Mouse (Mus musculus) erythroblast, embryonic 14.5 days (primary cell): ENCODE measurements around the gene Rfx2. TPM values are rescaled to one million over a fixed set of nuclear protein-coding genes. Genes with fewer than 3 reads are reported as not detected.
A peak's percentile ranks its signal among the peaks of the same experiment; 100 is the strongest.

ENCODE experiments used
- H3K27me3 ChIP-seq: 2 replicates; pipeline ENCODE4 v1.6.1; 2012; ENCODE audit warnings: inconsistent platforms; ENCODE audit not compliant: control insufficient read depth
- H3K36me3 ChIP-seq: 2 replicates; pipeline ENCODE4 v1.6.1; 2012; ENCODE audit warnings: mild to moderate bottlenecking, inconsistent platforms; ENCODE audit not compliant: control insufficient read depth
- H3K4me1 ChIP-seq: 2 replicates; pipeline ENCODE4 v1.6.1; 2012; ENCODE audit warnings: inconsistent platforms; ENCODE audit not compliant: control insufficient read depth
- H3K4me3 ChIP-seq: replicated peaks from 2 replicates; pipeline ENCODE3; 2012; ENCODE audit warnings: moderate library complexity, mild to moderate bottlenecking, inconsistent platforms
- H3K9me3 ChIP-seq: 2 replicates; pipeline ENCODE4 v1.6.1; 2012; ENCODE audit warnings: low read length, inconsistent platforms, mixed read lengths; ENCODE audit not compliant: control insufficient read depth
- GATA1 ChIP-seq: IDR thresholded peaks from 2 replicates; pipeline ENCODE4 v1.6.1; 2012; ENCODE audit warnings: low read length, inconsistent platforms, mixed read lengths
- TAL1 ChIP-seq: IDR thresholded peaks from 3 replicates; pipeline ENCODE4 v1.6.1; 2012; ENCODE audit warnings: low read length, inconsistent platforms, mixed read lengths
- polyA plus RNA-seq: library from polyadenylated mRNA; stranded (reverse); fragments of >175 nt; gene quantifications from 2 replicates; pipeline ENCODE4 v1.2.3, GENCODE M21; 2012

Rfx2 gene
- polyA plus RNA-seq, 1 experiment, result 26.9 TPM

DNA sequence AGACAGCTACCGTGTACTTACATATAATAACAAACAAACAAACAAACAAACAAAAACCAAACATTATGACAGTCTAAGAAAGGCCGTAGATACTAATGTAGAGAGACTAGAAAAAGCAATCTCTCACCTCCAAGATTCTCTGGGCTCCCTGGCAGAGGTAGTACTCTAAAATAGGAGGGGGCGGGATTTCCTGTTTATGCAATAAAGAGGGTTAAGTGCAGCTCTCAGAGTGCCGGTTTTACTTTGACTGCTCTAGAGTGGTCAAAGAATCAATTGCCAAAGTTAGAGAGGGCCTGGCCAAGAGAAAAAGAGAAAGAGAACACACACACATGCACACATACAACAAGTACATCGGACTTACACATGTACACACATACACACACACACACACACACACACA, 11.4 kb upstream of the Rfx2 start:
- H3K4me3 ChIP-seq, result no peak overlapping the region
- peaks cover 12% of the 10 kb centered on the region for H3K27me3 ChIP-seq
- H3K4me1 ChIP-seq, result no peaks in the 10 kb centered on the region
- TF ChIP-seq GATA1 (no peak), TAL1 (no peak)
- no peaks in the 10 kb centered on the region for H3K9me3 ChIP-seq
- no peaks in the 10 kb centered on the region for H3K36me3 ChIP-seq

GRCm38 (mm10) chr17:56840524-56840923, 9.7 kb upstream of the Rfx2 start:
- Histone ChIP-seq H3K27me3 (peaks cover 12% of the 10 kb centered on the region), H3K36me3 (no peaks in the 10 kb centered on the region), H3K4me1 (peaks cover 12% of the 10 kb centered on the region), H3K9me3 (no peaks in the 10 kb centered on the region), H3K4me3 (no peak overlapping the region)
- TF ChIP-seq TAL1 (no peak), GATA1 (no peak)

DNA sequence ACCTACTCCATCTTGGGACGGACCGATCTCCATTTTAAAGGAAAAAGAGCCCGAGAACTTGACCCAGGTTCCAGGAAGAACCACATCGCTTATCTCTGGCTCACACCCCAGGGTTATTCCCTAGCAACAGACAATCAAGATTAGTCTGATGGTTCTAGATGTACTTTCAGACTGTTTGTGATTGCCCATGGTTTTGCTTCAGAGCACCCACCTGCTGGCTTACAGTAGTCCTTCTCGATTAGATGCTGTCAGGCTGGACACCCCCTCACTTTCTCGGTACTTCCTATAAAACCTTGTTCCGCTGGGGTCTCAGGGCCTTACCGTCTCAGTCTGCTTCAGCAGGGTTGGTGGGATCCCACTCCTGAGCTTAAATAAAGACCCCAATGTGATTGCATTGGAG, 5.5 kb upstream of the Rfx2 start:
- Histone ChIP-seq H3K4me1 (peaks cover 26% of the 10 kb centered on the region), H3K4me3 (no peak overlapping the region), H3K9me3 (no peaks in the 10 kb centered on the region), H3K36me3 (no peaks in the 10 kb centered on the region), H3K27me3 (peaks cover 12% of the 10 kb centered on the region)
- no peak for TF ChIP-seq TAL1
- TF ChIP-seq GATA1, result no peak

GRCm38 (mm10) chr17:56833381-56833780, 2.6 kb upstream of the Rfx2 start:
- no peak overlapping the region for H3K4me3 ChIP-seq
- no peaks in the 10 kb centered on the region for H3K9me3 ChIP-seq
- H3K27me3 ChIP-seq, result peaks cover 14% of the 10 kb centered on the region
- no peak for TF ChIP-seq TAL1
- TF ChIP-seq GATA1, result no peak
- peaks cover 10% of the 10 kb centered on the region for H3K36me3 ChIP-seq
- H3K4me1 ChIP-seq, result peaks cover 41% of the 10 kb centered on the region

DNA sequence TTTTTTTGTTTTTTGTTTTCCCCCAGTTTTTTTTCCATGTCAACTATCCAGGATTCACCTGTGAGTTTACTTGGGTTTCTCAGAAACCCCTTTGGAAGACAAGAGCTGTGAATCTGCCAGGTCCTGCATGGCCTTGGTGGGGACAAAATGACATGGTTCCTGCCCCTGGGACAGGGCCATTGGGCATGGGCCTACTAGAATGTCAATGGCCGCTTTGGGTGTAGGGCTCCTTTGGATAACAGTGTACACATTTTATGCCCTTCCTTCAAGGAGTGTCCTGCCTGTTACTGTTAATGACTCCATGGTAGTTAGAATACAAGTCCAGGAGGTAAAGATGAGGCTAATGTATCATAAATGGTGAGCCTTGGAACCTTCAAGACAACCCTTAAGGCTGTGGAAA, 2.1 kb upstream of the Rfx2 start:
- Histone ChIP-seq H3K4me3 (no peak overlapping the region), H3K27me3 (peaks cover 9% of the 10 kb centered on the region)
- TF ChIP-seq TAL1 (no peak), GATA1 (no peak)

DNA sequence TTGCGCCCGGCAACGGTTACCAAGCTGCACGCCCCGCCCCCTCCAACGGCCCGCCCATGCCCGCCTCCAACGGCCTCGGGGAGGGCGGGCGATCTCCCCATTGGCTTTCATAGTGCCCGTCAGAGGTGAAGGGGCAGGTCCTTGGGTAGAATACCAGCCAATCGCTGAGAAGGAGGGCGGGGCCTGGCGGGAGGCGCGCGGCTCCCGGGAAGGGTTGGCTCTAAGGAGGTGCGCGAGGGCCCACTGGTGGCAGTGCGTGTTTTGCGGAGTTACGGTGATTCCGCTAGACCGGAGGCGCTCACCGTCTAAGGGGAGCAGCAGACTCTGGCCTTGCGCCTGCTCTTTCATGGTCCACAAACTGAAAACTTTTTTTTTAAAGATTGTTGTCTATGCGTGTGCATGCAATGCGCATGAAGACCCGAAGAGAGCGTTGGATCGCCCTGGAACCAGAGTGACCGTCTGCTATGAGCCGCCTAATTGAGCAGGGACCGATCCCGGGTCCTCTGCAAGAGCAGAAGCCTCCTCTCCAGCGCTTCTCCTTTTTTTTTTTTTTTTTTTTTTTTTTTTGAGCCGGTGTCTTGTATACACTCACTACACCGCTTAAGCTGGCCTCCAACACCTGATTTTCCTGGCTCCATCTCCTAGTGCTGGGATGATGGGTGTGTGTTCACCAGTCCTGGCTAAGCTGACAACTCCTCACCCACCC, 451 bp upstream of the Rfx2 start:
- peaks cover 29% of the 10 kb centered on the region for H3K36me3 ChIP-seq
- H3K9me3 ChIP-seq, result no peaks in the 10 kb centered on the region
- peaks cover 5% of the 10 kb centered on the region; the same call in 1 of the 2 replicates for H3K27me3 ChIP-seq
- H3K4me3 ChIP-seq, result peak overlapping the region; percentile 93
- H3K4me1 ChIP-seq, result peaks cover 57% of the 10 kb centered on the region
- TF ChIP-seq TAL1, result no peak
- TF ChIP-seq GATA1, result no peak

More for the DNA sequence above, 2.1 kb upstream of the Rfx2 start:
- peaks cover 14% of the 10 kb centered on the region for H3K36me3 ChIP-seq
- peaks cover 46% of the 10 kb centered on the region for H3K4me1 ChIP-seq
- no peaks in the 10 kb centered on the region for H3K9me3 ChIP-seq

DNA sequence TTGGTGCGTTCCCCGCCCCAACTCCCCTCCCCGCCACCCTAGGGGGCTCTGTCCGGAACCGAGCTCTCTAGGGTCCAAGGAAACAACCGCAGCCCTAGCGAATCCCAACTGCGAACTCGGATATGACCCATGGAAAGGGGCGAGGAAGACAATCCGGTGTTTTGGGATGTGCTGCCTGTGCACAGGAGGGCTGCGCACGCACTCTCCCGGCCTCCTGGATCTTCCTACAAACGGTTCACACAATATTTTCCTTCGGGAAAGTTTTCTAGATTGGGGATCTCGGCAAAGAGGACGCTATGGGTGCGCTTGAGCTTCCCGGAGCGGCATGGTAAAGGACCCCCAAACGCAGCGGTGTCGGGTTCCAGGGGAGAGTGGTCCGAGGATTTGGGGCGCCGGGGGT, 1.0 kb downstream of the Rfx2 start:
- H3K4me3 ChIP-seq, result peak overlapping the region; percentile 93
- peaks cover 59% of the 10 kb centered on the region for H3K4me1 ChIP-seq
- peaks cover 44% of the 10 kb centered on the region for H3K36me3 ChIP-seq
- H3K9me3 ChIP-seq, result no peaks in the 10 kb centered on the region
- TF ChIP-seq GATA1, result no peak
- TF ChIP-seq TAL1, result no peak
- peaks cover 5% of the 10 kb centered on the region; the same call in 1 of the 2 replicates for H3K27me3 ChIP-seq

DNA sequence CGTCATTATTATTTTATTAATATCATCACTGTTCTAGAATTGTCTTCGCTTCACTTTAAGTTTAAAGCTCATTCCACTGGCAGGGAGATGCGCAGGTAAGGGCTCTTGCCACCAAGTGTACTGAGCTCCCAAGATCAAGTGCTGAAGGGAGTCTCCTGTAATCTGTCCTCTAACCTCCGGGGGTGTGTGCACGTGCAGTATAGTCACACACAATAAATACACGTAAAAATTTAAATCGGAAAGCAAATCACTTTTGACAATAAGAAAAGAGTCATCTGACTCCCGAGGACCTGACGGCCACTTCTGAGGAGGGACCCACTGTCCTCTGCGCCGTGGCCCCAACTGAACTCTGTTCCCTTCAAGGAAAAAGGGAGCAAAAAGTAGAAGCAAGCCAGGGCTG, 1.6 kb downstream of the Rfx2 start:
- H3K4me1 ChIP-seq, result peaks cover 64% of the 10 kb centered on the region

GRCm38 (mm10) chr17:56826718-56827117, 4.1 kb downstream of the Rfx2 start:
- peak; percentile 99 for TF ChIP-seq GATA1
- TF ChIP-seq TAL1, result peak; percentile 92
- Histone ChIP-seq H3K9me3 (no peaks in the 10 kb centered on the region), H3K4me1 (peaks cover 85% of the 10 kb centered on the region), H3K27me3 (peaks cover 5% of the 10 kb centered on the region; the same call in 1 of the 2 replicates), H3K4me3 (peak overlapping the region; percentile 93), H3K36me3 (peaks cover 75% of the 10 kb centered on the region)

More for the DNA sequence above, 1.6 kb downstream of the Rfx2 start:
- peak overlapping the region; percentile 93 for H3K4me3 ChIP-seq
- H3K27me3 ChIP-seq, result peaks cover 5% of the 10 kb centered on the region; the same call in 1 of the 2 replicates
- no peaks in the 10 kb centered on the region for H3K9me3 ChIP-seq
- TF ChIP-seq GATA1, result no peak
- TF ChIP-seq TAL1, result no peak
- H3K36me3 ChIP-seq, result peaks cover 50% of the 10 kb centered on the region

DNA sequence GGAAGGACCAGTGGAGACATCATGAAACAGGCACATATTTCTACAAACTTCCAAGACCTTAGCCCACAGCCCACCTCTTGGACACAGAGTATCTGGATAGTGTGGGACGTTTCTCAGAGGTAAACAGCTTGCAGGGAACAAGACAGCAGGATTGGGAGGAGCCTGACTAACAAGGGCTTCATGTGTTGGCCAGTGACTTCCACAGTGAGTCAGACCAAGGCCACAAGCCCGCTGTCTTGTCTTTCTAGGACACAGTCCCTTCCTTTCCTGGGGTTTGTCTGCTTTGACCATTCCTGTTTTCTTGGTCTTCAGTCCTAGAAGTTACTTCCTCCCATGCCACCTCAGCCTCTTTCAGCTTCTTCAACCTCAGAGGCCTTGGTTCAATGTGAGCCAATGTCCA, 7.5 kb downstream of the Rfx2 start:
- Histone ChIP-seq H3K27me3 (no peaks in the 10 kb centered on the region), H3K4me1 (peaks cover 93% of the 10 kb centered on the region), H3K36me3 (peaks cover 92% of the 10 kb centered on the region), H3K4me3 (no peak overlapping the region), H3K9me3 (no peaks in the 10 kb centered on the region)
- TF ChIP-seq GATA1 (no peak), TAL1 (no peak)
